Mouse (Mus musculus): ENCODE measurements around the gene Stk32c.

Stk32c gene

GRCm38 (mm10) chr7:139145891-139146290 is 67.2 kb downstream of the Stk32c start:
- no peak for DNase-seq (ENCODE audit: low read depth, low spot score)

GRCm38 (mm10) chr7:139143785-139144184 is 69.3 kb downstream of the Stk32c start:
- no peak for DNase-seq (ENCODE audit: low read depth, low spot score)

GRCm38 (mm10) chr7:139139921-139140461 is 73.1 kb downstream of the Stk32c start:
- no peak for DNase-seq (ENCODE audit: low read depth, low spot score)

DNA sequence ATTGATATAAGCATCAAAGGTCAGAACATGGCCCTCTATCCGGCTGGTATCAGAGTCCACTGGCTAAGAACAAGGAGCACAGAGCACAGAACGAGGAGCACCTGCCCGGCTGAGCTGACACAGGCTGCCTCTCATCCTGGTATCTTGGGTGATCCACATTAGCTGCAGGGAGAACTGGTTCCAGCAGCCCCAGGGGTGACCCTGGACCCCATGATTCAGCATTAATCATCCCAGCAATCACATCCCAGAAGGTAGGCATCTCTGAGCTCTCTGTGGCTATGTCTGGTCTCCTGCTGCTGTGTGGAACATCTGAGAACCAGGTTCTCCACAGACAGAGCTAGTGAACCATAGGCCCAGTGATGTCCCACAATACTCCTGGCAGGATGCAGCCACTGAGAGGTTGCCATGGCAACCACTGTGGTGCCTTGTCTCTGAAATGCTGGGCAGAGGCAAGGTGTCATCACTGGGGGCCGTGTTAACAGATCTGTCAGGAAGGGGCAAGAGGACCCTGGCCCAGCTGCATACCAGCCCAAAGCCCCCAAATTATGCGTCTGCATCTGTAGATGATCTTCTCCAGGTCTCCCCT is 76.1 kb downstream of the Stk32c start:
- no peak for DNase-seq (ENCODE audit: low read depth, low spot score)

DNA sequence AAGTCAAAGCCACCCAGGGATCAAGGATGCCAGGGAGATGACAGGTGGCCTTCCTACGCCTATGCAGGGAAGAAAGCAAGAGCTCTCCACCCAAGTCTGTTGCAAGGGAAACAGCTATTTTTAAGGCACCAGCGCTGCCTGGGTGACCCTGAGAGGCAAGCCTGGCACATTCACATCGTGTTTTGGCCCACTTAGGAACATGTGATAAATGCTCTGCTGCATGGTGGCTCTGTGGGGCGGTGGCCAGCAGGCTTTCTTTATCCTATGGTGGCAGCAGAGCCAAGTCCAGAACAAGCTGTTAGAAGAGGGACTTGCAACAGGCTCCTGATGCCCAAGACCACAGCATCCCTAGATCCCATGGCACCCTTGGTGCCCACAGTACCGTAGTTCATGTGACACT is 77.9 kb downstream of the Stk32c start:
- no peak for DNase-seq (ENCODE audit: low read depth, low spot score)

DNA sequence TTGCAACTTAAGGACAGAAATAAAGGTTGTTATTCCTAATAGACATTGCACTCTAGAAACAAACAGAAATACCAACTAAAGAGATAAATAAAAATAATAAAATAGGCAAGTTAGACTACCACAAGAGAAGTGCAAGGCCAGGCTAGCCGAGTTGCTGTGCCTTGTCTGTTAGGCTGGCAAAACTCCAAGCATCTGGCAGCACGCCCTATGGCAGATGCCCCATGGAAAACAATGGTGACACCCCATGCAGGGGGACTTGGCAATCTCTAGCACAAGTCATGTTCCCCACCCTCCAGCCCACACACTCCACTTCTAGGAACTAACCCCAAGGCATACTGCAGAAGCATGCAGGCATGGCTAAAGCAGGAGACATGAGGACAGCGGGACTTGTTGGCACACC is 79.7 kb downstream of the Stk32c start:
- DNase-seq (ENCODE audit: low read depth, low spot score), result no peak

- DNase-seq (ENCODE audit: low read depth, low spot score), result peak; percentile 5
Observed at GRCm38 (mm10) chr7:139131538-139131937, 81.6 kb downstream of the Stk32c start.

GRCm38 (mm10) chr7:139130361-139130760 is 82.7 kb downstream of the Stk32c start:
- no peak for DNase-seq (ENCODE audit: low read depth, low spot score)

DNA sequence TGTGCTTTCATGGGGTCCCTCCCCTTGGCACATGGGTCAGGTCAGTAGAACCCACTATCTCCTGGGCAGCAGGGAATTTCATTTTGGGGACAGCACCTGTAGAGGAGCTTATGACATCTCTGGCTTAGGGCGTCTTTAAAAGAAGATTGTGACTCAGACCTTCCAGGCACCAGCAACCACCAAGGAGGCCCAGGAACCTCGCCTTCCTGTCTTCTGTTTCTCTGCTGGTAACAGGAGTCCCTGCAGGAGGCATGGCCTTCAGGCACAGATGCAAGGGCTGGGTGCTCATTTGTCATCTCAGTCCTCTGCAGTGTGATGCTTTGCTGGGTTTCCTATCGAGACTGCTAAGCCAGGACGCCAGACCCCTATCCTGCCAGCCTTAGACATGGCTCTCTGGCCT is 84.1 kb downstream of the Stk32c start:
- no peak for DNase-seq (ENCODE audit: low read depth, low spot score)

GRCm38 (mm10) chr7:139126549-139126948 is 86.6 kb downstream of the Stk32c start:
- no peak for DNase-seq (ENCODE audit: low read depth, low spot score)

DNA sequence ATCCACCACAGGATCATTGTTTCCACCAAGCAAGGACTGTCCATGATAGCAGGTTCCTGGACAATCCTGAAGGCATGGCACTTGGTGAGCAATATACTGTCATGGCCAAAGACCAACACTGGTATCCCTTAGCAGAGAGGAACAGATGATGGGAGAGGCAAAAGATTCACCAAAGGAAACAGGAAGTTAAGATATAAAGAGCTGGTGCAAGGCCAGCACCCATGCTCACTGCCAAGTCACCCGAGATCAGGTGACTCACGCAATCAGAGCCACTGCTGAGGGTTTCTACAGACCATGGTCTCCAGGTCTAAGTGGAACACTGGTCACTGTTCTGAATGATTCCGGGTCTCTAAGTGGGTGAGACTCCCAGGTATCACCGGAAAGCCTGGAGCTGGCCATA is 87.2 kb downstream of the Stk32c start:
- DNase-seq (ENCODE audit: low read depth, low spot score), result no peak

DNA sequence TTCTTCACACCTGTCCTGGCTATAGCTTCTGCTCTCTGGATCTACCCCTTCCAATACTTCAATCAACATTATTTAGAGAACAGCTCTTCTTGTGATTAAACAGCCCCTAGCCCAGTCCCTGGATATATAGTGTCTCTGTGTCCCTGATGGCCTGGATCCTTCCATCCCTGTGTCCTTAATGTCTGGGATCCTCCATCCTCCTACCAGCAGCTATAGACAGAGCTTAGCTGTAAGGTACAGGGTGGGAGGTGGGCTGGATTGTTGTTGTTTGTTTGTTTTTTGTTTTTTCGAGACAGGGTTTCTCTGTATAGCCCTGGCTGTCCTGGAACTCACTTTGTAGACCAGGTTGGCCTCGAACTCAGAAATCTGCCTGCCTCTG is 93.3 kb downstream of the Stk32c start:
- no peak for DNase-seq (ENCODE audit: low read depth, low spot score)

DNA sequence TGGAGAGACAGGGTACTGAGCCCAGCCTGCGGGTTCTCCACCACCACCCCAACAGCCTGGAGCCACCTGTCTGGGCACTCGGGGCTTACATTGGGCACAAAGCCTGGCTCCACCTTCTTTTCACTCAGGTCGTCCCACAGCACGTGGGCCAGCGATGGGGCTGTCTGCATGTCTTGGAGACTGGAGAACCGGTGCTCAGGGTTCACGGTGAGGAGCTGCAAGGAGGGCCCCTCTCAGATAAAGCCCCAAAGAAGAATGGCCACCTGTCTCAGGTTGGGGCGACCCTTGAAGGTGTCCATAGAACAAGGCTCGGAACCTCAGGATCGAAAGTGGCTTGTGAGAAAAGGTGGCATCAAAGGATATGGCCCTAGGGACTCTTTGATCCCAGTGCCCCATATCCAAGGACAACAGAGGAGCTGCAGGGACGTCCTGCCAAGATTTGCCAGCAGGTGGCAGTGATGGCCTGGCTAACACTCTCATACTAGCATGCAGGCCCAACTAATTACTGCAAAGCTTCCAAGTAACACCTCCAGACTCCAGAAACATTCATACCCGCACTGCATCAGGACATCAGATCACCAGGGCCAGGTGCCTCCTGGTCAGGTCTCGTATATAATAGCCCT is 93.8 kb downstream of the Stk32c start:
- DNase-seq (ENCODE audit: low read depth, low spot score), result peak; percentile 55

GRCm38 (mm10) chr7:139107908-139108650 is 105.0 kb downstream of the Stk32c start:
- DNase-seq (ENCODE audit: low read depth, low spot score), result no peak

GRCm38 (mm10) chr7:139105705-139106104 is 107.4 kb downstream of the Stk32c start:
- DNase-seq (ENCODE audit: low read depth, low spot score), result no peak

DNA sequence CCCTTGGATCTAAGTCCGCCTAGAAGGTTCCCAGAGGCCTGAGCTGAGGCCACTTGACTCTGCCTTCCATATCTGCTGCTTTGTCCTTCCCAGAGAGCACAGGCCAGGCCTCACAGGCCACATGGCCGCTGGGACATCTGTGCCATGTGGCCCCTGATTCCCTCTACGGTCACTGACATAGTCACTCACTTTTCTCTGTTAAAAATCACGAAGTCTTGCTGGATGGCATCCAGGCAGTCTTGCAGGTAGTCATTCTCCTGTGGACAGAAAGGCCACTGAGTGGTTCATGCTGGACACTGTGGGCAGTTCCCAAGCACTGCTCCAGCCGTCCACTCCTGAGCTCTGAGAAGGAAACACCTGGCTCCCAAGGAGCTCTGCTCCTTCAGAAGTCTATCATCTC is 108.0 kb downstream of the Stk32c start:
- no peak for DNase-seq (ENCODE audit: low read depth, low spot score)

- DNase-seq (ENCODE audit: low read depth, low spot score), result peak; percentile 15
Observed at GRCm38 (mm10) chr7:139103960-139104381, 109.1 kb downstream of the Stk32c start.

GRCm38 (mm10) chr7:139101826-139102225 is 111.3 kb downstream of the Stk32c start:
- no peak for DNase-seq (ENCODE audit: low read depth, low spot score)

DNA sequence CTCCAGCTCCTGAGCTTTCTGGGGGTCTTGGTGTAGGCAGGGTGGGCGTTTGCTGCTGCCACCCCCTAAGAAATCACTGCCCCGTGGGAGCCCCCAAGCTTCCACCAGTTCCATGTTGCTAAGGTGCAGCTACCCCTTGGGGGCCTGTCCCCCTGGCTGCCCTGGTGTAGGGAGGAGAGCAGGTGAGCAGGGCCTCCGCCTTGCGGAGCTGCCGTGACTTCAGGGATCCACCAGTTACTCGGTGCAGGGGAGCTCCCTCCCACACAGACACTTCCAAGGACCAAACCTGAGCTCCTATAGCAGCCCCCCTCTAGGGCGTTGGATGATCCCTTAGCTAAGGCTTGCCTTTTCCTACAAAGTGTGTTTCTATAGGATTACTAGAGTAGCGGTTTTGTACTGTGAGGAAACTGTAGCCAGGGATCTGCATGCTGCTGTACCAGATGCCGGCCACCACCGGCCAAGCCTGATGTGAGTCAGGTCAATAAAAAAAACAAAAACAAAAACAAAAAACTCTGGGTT is 111.8 kb downstream of the Stk32c start:
- DNase-seq (ENCODE audit: low read depth, low spot score), result no peak

DNA sequence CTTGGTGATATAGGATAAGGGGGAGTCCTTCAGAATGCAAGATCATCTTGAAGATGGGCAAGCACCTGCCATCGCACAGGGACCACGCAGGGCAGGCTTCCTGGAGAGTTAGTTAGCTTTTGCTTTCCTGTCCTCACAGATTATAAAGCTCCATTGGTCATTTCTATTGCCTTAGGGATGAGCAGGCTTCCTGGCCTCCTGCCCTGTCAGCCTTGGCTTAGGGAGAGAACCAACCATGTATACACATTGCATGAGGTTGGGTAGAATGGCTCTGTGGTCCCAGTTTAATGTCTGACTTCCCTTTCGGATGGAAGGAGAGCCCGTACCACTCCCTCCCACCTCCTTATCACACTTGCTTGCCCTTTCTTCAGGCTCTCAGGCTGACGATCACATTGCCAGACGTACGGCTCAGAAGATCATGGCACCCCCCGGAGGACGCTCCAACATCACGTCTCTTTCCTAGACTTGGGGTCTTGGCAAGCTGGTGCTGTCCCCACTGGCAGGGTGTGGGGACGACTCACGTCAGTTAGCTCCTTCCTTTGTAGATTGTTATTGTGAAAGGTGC is 112.5 kb downstream of the Stk32c start:
- no peak for DNase-seq (ENCODE audit: low read depth, low spot score)

GRCm38 (mm10) chr7:139096399-139096798 is 116.7 kb downstream of the Stk32c start:
- DNase-seq (ENCODE audit: low read depth, low spot score), result no peak

- DNase-seq (ENCODE audit: low read depth, low spot score), result no peak
Observed at GRCm38 (mm10) chr7:139095282-139095681, 117.8 kb downstream of the Stk32c start.

All from A20 (cell line).